Mouse (Mus musculus): ENCODE data around the gene Usp28. TPM values are rescaled to one million over a fixed set of nuclear protein-coding genes. Genes with fewer than 3 reads are reported as not detected.
A peak's percentile ranks its signal among the peaks of the same experiment; 100 is the strongest.

Gene Usp28
- polyA plus RNA-seq, 1 experiment from 2014 or later = 46.0 TPM

DNA sequence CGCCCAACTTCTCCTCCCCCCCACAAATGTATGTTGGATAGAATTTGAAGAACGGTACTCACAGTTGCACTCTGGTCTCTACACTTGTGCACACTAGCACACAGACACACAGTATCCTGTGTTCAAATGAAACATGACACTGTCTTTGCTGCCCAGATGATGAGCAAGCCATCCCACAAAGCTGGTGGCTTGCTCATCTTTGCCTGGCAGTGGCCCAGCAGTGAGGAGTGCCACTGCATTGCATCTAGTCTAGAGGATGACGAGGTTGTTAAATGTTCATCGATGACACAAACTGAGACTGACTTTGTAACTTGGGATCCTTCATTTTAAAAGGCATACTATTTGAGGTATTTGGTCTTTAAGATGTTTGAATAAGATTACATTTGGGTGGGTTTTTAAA is 49.6 kb downstream of the Usp28 start:
- no peak overlapping the region for H3K4me2 ChIP-seq
- no peak for ATAC-seq (ENCODE audit: low FRiP score)
- no peak overlapping the region for H3K27ac ChIP-seq
- H3K4me3 ChIP-seq (replicated peaks) = no peak overlapping the region
- 96% methylated on average over 4 of the region's 4 CpGs for WGBS
- no peaks in the 10 kb centered on the region for H3K4me1 ChIP-seq
- H3K9me3 ChIP-seq = no peaks in the 10 kb centered on the region
- H3K36me3 ChIP-seq (replicated peaks) = peaks cover 85% of the 10 kb centered on the region
- no peak overlapping the region for H3K9ac ChIP-seq
- no peaks in the 10 kb centered on the region for H3K27me3 ChIP-seq

GRCm38 (mm10) chr9:49050901-49051300 is 65.7 kb downstream of the Usp28 start:
- no peak overlapping the region for H3K4me3 ChIP-seq (replicated peaks)
- WGBS = 78% methylated on average over 5 of the region's 5 CpGs
- ATAC-seq (ENCODE audit: low FRiP score) = no peak
- no peaks in the 10 kb centered on the region for H3K9me3 ChIP-seq
- H3K27ac ChIP-seq = no peak overlapping the region
- no peaks in the 10 kb centered on the region for H3K36me3 ChIP-seq (replicated peaks)
- no peak overlapping the region for H3K9ac ChIP-seq
- no peak overlapping the region for H3K4me2 ChIP-seq
- H3K27me3 ChIP-seq = no peaks in the 10 kb centered on the region
- peaks cover under 1% of the 10 kb centered on the region; the same call in 1 of the 2 replicates for H3K4me1 ChIP-seq

GRCm38 (mm10) chr9:49051349-49051748 is 66.2 kb downstream of the Usp28 start:
- Histone ChIP-seq H3K27me3 (no peaks in the 10 kb centered on the region), H3K9me3 (no peaks in the 10 kb centered on the region), H3K4me3 (replicated peaks) (no peak overlapping the region), H3K4me2 (no peak overlapping the region), H3K36me3 (replicated peaks) (no peaks in the 10 kb centered on the region), H3K27ac (no peak overlapping the region), H3K9ac (no peak overlapping the region), H3K4me1 (peaks cover 5% of the 10 kb centered on the region)
- whole genome bisulfite sequencing = 19% methylated on average over 5 of the region's 5 CpGs
- no peak for ATAC-seq (ENCODE audit: low FRiP score)

GRCm38 (mm10) chr9:49054028-49054427 is 68.9 kb downstream of the Usp28 start:
- Histone ChIP-seq H3K27me3 (no peaks in the 10 kb centered on the region), H3K4me1 (peaks cover 12% of the 10 kb centered on the region), H3K36me3 (replicated peaks) (peaks cover 10% of the 10 kb centered on the region), H3K9me3 (no peaks in the 10 kb centered on the region), H3K27ac (no peak overlapping the region), H3K4me2 (no peak overlapping the region), H3K4me3 (replicated peaks) (no peak overlapping the region), H3K9ac (no peak overlapping the region)
- no peak for ATAC-seq (ENCODE audit: low FRiP score)
- 84% methylated on average over 3 of the region's 3 CpGs for WGBS

- Histone ChIP-seq H3K4me1 (peaks cover 12% of the 10 kb centered on the region), H3K27me3 (no peaks in the 10 kb centered on the region), H3K9ac (peak within 1 kb of the TSS; percentile 86), H3K4me2 (peak within 1 kb of the TSS; percentile 62), H3K27ac (no peak within 1 kb of the TSS), H3K9me3 (no peaks in the 10 kb centered on the region), H3K4me3 (replicated peaks) (peak within 1 kb of the TSS; percentile 83), H3K36me3 (replicated peaks) (peaks cover 14% of the 10 kb centered on the region)
- WGBS = 1% methylated on average over 53 of the region's 53 CpGs
- ATAC-seq (ENCODE audit: low FRiP score) = peak; percentile 99
Observed at GRCm38 (mm10) chr9:49055333-49056205, 70.4 kb downstream of the Usp28 start, which contains the start of gene Zw10. TSS of gene Zw10 (plus strand) at chr9:49055613.

GRCm38 (mm10) chr9:49076847-49077246 is 91.7 kb downstream of the Usp28 start:
- no peaks in the 10 kb centered on the region for H3K9me3 ChIP-seq
- no peak overlapping the region for H3K4me2 ChIP-seq
- 94% methylated on average over 3 of the region's 3 CpGs for WGBS
- H3K36me3 ChIP-seq (replicated peaks) = peaks cover 77% of the 10 kb centered on the region
- H3K27ac ChIP-seq = no peak overlapping the region
- ATAC-seq (ENCODE audit: low FRiP score) = no peak
- H3K4me3 ChIP-seq (replicated peaks) = no peak overlapping the region
- H3K4me1 ChIP-seq = no peaks in the 10 kb centered on the region; the same call in 1 of the 2 replicates
- no peak overlapping the region for H3K9ac ChIP-seq
- no peaks in the 10 kb centered on the region for H3K27me3 ChIP-seq

DNA sequence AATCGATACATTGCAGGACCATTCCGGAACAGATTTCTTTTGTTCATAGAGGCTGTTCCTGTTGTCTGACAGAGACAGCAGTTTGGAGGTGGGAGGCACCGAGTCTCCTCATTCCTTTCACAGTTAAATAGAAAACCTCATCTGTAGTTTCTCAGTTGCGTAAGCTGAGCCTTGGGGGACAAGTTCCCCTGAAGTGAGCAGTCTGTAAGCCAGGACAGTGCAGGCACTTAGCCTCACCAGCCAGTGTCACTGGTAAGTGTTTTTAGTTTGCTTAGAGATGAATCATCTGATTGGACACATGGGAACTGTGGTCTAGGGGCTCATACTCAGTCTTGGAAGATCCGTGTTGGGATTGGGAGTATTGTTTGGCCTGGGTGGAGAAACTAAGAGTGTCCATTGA is 95.9 kb downstream of the Usp28 start, which contains the start of gene Tmprss5:
Gene Tmprss5 (plus strand): TSS at position 154 of the 400 bp plus-strand sequence.
- no peak for ATAC-seq (ENCODE audit: low FRiP score)
- Histone ChIP-seq H3K4me3 (replicated peaks) (no peak within 1 kb of the TSS), H3K4me1 (no peaks in the 10 kb centered on the region; the same call in 1 of the 2 replicates), H3K9ac (no peak within 1 kb of the TSS), H3K4me2 (no peak within 1 kb of the TSS), H3K9me3 (no peaks in the 10 kb centered on the region), H3K36me3 (replicated peaks) (peaks cover 38% of the 10 kb centered on the region), H3K27ac (no peak within 1 kb of the TSS), H3K27me3 (no peaks in the 10 kb centered on the region)
- 64% methylated on average over 5 of the region's 5 CpGs for WGBS

DNA sequence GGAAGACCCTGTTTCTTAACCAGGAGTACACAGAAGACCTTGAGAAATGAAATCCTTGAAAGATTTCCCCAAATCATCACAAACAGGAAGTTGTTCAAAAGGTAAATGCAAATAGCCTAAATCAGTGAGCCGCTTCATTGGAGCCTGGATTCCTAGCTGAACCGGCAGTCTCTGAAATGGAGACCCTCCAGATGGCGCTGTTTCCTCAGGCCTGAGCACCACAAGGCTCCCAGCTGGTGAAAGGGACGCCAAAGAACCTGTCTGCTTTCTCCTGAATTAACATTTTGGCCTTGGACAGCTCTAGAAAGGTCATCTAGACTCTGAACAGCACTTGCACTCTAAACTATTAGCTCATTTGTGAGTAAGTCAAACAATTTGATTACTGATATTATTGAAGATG is 96.4 kb downstream of the Usp28 start:
- ATAC-seq (ENCODE audit: low FRiP score) = no peak
- WGBS = 10% methylated on average over 4 of the region's 4 CpGs
- Histone ChIP-seq H3K9ac (no peak overlapping the region), H3K4me1 (no peaks in the 10 kb centered on the region; the same call in 1 of the 2 replicates), H3K27ac (no peak overlapping the region), H3K36me3 (replicated peaks) (peaks cover 37% of the 10 kb centered on the region), H3K27me3 (no peaks in the 10 kb centered on the region), H3K9me3 (no peaks in the 10 kb centered on the region), H3K4me3 (replicated peaks) (no peak overlapping the region), H3K4me2 (no peak overlapping the region)

DNA sequence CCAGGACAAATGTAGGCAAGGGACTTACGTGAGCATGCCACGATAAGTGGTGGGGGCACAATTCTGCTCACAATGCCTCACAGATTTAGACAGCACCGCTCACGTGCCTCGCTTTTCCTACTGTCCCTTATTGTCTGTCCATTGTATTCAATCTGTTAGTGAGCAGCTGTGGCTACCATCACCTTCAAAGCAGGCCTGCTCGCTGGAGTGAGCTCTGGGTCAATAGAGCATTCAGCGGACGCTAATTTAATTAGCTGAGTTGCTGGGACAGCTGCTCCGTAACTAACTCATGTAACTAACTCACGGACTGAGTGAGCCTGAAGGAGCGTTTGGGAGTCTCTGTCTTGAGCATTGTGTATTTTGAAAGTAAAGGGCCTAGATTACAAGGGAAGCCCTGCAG is 102.1 kb downstream of the Usp28 start:
- no peaks in the 10 kb centered on the region for H3K36me3 ChIP-seq (replicated peaks)
- no peak overlapping the region for H3K27ac ChIP-seq
- H3K4me3 ChIP-seq (replicated peaks) = no peak overlapping the region
- no peak overlapping the region for H3K9ac ChIP-seq
- H3K4me2 ChIP-seq = no peak overlapping the region
- 0 out of 2 replicates have a peak, but pooled peaks have one; percentile 60 for ATAC-seq (ENCODE audit: low FRiP score)
- H3K27me3 ChIP-seq = no peaks in the 10 kb centered on the region
- 7% methylated on average over 11 of the region's 11 CpGs for WGBS
- no peaks in the 10 kb centered on the region for H3K9me3 ChIP-seq
- peaks cover 7% of the 10 kb centered on the region; the same call in 1 of the 2 replicates for H3K4me1 ChIP-seq

Other genes starting within 250 kb of the Usp28 start
- 3.5 and 5.6 TPM in 2 replicates for gene Zbtb16, start 149.2 kb upstream of the Usp28 start, polyA plus RNA-seq (2016; fragmentation: Nextera tagmentation; extraction: Ambion mirVana)
- gene Htr3a, start 74.3 kb upstream of the Usp28 start, polyA plus RNA-seq (2016; fragmentation: Nextera tagmentation; extraction: Ambion mirVana) = 0.73 and 1.0 TPM in 2 replicates
- not detected in 2 replicates for gene Htr3b, start 20.4 kb upstream of the Usp28 start, polyA plus RNA-seq (2016; fragmentation: Nextera tagmentation; extraction: Ambion mirVana)
- 49.6 and 54.1 TPM in 2 replicates for gene Zw10, start 70.2 kb downstream of the Usp28 start, polyA plus RNA-seq (2016; fragmentation: Nextera tagmentation; extraction: Ambion mirVana)
- 1.3 and 1.5 TPM in 2 replicates for gene Tmprss5, start 95.9 kb downstream of the Usp28 start, polyA plus RNA-seq (2016; fragmentation: Nextera tagmentation; extraction: Ambion mirVana)